Mouse (Mus musculus) embryonic fibroblast, embryonic 13.5 days (primary cell): ENCODE results near the gene Cd68.

Experiments used
- CTCF ChIP-seq: IDR thresholded peaks from 2 replicates; pipeline ENCODE4 v1.5.1; 2011; ENCODE audit warnings: mild to moderate bottlenecking, control low read depth, low read length, moderate library complexity, borderline replicate concordance; ENCODE audit not compliant: insufficient read depth
- POLR2A ChIP-seq: IDR thresholded peaks from 2 replicates; pipeline ENCODE4 v1.6.1; 2011; ENCODE audit warnings: low read depth, mild to moderate bottlenecking, control low read depth, low read length, moderate library complexity

DNA sequence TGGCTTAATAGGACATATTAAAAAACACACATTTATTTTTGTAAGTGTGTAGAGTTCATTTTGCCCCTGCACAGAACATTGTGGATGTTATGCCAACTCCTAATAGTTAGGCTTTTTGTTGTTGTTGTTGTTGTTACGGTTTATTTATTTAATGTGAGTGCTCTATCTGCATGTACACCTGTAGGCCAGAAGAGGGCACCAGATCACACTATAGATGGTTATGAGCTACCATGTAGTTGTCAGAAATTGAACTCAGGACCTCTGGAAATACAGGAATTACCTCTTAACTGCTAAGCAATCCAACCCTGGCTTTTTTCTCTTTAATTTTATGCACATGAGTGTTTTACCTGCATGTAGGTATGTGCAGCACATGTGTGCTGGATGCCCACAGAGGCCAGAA, 36.2 kb downstream of the Cd68 start:
- TF ChIP-seq CTCF (no peak), POLR2A (no peak)
